Mouse (Mus musculus): ENCODE measurements around the gene Cacnb1.

The Cacnb1 gene

DNA sequence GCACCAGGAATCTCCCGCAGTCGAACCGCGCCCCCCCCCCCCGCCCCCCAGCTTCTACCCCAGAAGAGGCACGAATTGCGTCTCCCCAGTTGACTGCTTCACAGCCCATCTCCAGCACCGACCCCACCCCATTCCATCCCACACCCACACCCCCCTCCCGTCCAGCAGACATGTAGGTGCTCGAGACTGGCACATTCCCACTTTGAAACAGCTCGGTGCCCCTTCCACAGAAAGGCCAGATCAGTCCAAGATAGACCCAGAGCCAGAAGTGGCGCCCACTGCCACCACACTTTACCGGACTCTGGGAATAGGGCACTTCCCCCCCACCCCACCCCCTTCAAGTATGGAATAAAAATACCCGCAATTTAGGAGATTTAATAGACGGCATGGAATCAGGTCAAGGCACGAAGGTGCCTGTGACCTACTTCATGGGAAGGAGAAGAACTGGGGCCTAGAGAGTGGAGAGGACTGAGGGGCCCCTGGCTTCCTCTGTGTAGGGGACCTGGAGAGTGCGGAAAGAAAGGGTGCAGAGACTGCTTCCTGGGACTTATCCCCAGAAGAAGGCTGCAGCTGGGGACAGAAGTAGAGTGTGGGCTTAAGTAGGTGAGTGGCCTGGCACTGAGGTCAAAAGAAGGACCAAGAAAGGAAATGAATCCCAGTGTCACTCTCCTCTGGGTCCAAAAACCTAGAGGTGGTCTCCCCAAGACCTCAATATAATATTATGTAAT lies 35.9 kb downstream of the Cacnb1 start:
- no peak for DNase-seq (ENCODE audit: low spot score in 2 of 2)

DNA sequence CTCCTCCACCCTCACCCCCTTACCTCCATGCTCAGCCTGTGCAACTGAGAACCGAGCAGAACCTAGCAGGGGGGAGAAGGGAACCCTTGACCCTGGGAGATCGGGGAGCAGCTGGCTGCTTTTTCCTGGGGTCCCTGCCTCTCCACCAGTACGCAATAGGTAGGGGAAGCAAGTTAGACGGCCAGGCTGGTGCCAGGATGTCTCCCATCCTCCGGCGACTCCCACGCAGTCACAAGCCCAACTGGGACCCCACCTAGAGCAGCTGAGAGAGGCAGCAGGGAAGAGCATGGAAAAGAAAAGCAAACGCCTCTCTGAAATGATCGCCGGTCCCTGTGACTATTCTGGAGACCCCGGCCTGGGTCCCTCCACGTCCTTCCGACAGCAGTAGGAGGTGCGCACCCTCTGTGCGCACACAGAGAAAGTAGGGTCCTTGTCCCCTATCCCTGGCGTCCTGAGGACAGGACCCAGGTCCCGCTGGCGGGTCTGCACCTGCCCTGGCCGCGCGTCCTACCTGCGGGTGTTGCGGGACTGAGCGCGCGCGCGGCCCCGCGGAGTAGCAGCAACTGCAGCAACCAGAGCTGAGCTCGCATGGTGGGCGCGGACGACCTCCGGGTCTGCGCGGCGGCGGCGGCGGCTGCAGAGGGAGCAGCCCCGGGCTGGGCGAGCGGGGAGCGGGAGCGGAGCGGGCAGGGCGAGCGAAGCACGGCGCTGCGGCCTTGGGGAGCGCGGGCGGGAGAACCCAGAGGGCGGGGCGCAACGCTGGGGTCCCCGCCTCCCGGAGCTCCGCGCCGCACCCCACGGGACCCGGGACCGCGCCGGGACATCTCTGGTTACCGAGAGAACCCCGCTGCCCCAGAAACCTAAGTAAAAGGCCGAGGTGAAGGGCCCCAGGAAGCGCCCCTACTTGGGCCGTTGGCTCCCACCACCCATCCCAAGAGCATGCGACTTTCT lies 36.8 kb downstream of the Cacnb1 start, which contains the start of gene Plxdc1:
TSS of gene Plxdc1 (minus strand) at position 718 of the 951 bp plus-strand sequence.
- DNase-seq (ENCODE audit: low spot score in 2 of 2) = no peak

DNA sequence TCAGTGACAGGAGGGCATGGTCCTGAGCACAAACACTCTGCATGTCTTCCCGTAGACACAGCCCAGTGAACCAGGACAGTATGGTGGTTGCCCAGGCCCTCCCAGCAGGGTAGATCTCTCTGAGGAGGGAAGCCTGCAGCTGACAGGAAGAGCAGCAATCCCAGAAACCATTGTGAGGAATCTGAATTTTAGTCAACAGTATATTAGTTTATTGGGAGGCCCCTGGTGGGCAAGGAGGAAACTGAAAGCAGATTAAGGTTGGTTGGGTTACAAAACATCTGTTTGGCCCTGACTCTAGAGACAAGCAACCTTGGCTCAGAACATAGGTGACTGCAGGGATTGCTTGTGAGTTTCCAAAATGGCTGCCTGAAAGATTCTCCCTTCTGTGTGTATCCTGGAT lies 38.9 kb downstream of the Cacnb1 start:
- no peak for DNase-seq (ENCODE audit: low spot score in 2 of 2)

DNA sequence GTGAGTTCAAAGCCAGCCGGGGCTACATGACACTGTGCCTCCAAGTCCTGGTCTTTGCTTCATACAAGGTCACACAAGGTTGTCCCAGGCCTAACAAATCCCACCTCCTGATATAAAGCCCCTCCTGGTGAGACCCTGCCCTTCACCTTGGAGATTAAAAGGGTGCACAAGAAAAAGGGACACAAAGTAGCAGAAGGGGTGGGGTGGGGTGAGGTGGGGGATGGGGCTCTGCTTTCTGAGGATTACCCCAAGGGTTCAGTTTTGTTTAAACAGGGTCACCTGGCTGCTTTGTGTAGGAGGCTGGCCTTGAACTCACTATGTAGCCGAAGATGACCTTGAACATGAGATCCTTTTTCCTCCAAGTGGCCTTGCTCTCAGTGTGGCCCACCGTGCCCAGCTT lies 39.3 kb downstream of the Cacnb1 start:
- DNase-seq (ENCODE audit: low spot score in 2 of 2) = no peak

DNA sequence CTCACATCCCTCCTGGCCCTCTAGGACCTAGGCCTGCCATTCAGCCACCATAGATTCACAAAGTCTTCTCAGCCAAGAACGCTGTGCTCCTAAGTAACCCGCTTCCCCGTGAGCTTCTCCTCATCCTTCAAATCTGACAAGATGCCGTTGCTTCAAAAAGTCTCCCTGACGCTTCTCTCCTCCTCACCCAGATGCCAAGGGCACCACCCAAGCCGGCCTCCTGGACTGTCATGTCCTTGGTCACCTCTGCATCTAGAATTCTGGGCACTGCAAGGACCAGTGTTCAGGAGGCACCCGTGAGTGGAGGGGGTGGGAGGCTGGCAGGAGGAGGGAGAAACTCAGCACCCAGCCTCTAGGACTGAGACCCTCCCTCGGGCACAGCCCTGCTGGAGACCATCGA lies 40.1 kb downstream of the Cacnb1 start:
- no peak for DNase-seq (ENCODE audit: low spot score in 2 of 2)

DNA sequence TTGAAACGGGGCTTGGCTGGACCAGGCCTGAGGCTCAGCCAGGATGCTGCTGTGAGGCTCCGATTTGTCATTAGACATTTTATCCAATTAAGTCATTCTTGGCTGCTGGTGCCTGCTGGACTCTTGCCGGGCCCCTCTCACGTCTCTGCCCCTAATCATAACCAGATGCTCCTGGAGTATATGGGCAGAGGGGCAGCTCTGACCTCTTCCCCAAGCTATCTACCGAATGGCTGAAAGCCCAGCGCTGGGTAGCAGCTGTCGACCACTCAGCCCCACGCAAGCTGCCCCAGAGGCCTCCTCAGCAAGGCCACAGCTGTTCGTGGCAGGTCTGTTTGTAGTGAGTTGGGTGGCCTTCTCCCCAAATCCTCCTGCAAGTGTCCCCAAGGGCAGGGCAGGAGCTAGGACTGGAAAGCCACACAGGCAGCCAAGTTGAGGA lies 42.3 kb downstream of the Cacnb1 start:
- DNase-seq (ENCODE audit: low spot score in 2 of 2) = no peak

DNA sequence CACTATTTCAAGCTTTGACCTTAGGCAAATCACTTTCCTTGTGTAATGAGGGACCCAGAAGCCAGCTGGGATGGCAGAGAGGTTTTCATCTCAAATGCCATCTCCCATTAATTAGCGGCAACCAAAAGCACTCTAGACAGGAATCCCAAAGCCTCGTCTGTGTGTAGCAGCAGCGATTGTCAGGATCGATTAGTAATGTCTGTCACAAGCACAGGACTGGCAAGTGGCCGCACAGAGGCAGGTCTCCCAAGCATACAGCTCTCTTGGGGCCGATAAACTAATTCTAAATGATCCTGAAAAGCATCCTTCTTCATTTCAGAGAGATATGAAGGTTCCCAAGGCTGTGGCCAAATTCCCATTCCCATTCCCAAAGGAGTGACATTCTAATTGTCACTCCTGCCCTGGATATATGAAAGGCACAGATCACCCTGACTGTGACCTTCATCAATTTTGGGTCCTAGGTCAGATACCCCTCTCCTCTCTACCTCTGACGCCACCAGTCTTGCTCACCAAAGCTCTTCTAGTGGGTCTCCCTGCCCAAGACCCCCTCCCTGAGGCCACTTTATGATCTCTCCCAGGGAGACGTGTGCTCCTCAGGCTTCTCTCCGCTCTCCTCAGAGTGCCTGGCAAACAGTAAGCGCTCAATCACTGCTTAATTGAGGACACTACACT lies 42.9 kb downstream of the Cacnb1 start:
- DNase-seq (ENCODE audit: low spot score in 2 of 2) = no peak

DNA sequence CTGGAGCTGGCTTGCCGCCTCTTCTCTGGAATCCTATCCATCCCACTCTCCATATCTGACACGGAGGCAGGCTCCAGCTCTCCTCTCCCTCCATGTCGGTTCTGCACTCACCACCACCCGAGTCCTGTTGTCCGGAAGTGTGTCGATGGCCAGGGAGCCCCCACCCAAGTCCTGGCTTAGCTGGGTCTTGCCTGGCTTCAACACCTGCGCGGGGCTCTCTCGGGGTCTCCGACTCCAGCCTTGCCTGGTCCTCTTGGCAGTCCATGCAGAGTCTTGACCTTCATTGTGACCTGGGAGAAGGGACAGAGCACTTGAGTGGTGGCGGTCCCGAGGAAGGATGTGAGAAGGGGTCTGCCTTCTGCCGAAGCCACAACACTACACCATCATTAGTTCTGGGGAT lies 44.4 kb downstream of the Cacnb1 start:
- DNase-seq (ENCODE audit: low spot score in 2 of 2) = no peak

DNA sequence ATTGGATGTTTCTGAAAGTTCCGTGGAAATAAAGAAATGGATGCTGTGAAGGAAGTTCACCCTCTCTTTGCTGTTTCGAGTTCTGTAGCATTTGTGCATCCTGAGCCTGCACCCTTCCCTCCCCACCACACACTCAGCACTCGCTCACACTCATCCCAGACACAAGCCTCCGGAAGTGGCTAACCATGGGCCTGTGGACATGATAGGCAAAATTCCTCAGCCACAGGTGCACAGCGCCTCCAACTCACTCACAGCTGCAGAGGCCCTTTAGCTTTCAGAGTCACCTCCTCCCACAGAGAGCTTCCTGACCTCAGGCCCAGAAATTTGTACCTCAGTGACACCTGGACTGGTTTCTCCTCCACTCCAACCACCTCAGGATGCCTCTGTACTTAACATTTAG lies 45.0 kb downstream of the Cacnb1 start:
- DNase-seq (ENCODE audit: low spot score in 2 of 2) = no peak

DNA sequence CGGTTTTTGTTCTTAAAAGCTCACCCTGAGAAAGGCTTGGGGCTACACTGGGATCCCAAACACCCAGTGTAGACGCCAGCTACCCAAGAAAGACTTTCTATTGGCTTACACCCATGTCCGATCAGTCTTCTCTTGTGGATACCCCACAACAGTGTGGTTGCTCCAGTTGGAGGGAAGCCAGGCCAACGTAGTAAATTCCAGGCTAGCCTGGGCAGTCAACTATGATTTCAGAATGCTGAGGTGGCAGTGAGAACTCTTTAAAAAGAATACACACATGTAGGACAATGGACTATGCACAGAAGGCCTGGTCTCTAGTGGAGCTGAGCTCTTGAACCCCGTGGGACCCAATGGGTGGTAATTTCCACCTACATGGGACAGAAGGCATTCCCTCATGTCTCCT lies 48.1 kb downstream of the Cacnb1 start:
- DNase-seq (ENCODE audit: low spot score in 2 of 2) = no peak

DNA sequence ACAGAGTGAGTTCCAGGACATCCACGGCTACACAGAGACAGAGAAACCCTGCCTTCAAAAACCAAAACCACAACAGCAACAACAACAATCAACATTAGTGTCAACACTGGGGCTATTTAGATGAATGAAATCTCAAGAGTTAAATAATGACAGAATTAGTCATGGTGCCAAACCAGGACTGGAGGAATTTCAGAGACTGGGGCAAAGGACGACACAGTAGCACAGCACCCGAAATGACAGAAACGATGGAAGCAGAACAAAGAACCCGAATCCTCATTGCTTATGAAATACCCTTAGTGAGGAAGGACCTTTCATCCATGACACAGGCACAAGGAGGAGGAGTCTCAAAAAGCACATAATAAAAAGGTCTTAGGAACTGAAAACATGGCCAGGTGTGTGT lies 48.7 kb downstream of the Cacnb1 start:
- DNase-seq (ENCODE audit: low spot score in 2 of 2) = no peak

DNA sequence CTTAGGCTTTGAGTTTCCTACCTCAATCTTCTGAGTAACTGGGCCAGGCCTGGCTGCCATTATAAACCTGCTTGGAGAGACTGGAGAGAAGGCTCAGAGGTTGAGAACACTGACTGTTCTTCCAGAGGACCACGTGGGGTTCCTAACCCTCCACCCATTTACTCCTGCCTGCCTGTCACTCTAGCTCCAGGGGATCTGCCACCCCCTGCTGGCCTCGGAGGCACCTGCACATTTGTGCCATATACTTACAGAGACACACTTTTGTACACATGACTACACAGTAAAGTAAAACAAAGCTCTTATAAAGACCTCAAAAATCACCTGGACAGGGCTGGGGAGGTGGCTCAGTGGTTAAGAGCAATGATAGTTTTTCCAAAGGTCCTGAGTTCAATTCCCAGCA lies 50.4 kb downstream of the Cacnb1 start:
- DNase-seq (ENCODE audit: low spot score in 2 of 2) = no peak

DNA sequence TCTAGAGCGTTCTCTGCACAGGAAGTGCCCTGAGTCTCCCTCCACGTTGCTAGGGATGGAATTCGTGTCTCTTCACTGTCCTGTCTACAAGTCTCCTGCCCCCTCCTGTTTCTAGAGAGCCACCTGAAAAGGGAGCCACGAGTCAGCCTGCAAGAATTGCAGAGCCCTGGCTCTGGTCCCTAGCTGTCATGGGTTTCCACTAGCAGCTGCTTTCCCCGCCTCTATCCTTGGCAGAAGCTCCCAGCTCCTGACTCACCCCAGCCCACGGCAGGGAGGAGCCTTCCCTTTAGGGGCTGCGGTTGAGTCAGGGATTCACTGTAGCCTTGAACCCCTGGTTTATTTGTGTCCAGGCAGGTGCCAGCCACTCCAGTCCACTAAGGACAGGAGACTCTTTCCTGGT lies 51.6 kb downstream of the Cacnb1 start:
- DNase-seq (ENCODE audit: low spot score in 2 of 2) = peak; percentile 56 to 75

DNA sequence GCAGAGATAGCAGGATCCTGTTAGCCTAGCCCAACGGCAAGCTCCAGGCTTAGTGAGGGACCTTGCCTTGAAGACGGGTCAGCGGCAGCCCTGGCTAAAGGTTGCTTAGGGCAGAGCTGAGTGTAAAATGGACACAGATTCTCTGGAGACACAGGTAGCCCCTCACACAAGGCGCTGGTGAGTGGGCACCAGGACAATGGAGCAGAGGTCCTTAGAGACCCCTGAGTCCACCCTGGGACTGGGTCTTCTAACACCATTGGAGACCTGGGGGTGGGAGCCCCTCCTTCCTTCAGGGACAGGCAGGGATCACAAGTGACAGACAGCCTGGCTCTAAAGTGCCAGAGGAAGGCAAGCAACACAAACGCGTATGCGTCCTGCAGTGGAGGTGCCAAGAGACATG lies 52.1 kb downstream of the Cacnb1 start:
- no peak for DNase-seq (ENCODE audit: low spot score in 2 of 2)

DNA sequence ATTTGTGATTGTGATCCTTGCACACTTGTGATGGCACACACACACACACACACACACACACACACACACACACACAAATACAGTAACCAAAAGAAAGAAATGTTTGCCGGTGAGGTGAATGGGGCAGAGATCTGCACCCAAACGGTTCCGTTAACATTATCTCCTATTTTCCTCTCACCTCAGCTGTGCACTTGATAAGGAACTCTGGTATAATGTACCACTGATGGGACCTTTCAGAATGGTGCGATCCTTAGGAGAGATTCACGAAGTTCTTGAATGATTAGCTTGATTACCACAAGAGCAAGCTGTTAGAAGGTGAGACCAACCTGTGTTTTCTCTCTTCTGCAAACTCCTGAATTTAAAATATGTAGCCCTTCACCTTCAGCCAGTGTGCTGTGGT lies 54.4 kb downstream of the Cacnb1 start:
- DNase-seq (ENCODE audit: low spot score in 2 of 2) = no peak

DNA sequence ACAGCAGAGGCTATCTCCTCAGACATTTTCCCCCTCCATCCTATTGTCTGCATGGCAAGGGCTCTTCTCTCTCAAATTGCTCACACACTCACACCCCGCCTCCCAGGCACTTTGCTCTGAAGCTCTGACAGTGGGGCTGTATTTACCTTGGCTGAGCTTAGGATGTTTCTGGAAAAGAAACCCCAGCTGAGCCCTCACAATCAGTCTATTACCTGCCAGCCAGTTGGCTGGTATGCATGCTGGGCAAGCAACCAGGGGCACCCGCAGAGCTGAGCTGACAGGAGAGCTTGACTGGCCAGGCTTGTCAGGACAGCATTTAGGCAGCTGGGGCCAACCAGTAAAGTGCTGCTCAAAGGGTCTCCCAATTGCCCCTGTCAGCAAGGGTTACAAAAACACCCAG lies 55.7 kb downstream of the Cacnb1 start:
- DNase-seq (ENCODE audit: low spot score in 2 of 2) = no peak

DNA sequence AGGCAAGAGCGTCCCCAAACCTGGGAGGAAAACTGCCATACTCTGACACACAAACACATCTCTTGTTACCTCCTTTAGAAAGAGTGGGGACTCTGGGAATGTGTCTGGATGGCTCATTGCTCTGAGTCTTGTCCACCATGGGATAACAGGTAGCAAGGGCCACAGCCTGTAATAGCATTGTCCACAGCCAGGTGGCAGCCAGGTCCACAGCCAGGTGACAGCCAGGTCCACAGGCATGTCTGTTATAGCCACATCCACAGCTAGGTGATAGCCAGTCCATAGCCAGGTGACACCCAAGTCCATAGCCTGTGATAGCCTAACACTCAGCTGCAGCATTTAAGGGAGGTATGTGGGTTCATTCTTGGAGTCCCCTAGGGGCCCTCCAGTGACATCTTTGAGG lies 61.9 kb downstream of the Cacnb1 start:
- no peak for DNase-seq (ENCODE audit: low spot score in 2 of 2)

DNA sequence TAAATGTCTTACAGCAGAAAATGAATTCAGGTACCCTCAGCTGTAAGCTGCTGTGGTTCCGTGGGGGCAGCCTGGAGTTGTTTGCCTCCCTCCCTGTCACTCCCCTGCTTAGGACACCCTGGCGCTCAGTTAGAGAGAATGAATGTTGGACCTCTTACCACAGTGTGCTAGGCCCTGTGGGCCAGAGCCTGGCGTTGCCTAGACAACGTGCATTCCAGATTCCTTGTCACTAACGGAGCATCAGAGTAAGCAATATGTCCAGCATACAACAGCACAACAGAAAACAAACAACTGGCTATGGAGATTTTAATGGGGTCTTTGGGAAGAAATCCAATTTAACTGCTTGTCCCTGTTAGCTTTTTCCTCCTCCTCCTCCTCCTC lies 63.5 kb downstream of the Cacnb1 start:
- no peak for DNase-seq (ENCODE audit: low spot score in 2 of 2)

DNA sequence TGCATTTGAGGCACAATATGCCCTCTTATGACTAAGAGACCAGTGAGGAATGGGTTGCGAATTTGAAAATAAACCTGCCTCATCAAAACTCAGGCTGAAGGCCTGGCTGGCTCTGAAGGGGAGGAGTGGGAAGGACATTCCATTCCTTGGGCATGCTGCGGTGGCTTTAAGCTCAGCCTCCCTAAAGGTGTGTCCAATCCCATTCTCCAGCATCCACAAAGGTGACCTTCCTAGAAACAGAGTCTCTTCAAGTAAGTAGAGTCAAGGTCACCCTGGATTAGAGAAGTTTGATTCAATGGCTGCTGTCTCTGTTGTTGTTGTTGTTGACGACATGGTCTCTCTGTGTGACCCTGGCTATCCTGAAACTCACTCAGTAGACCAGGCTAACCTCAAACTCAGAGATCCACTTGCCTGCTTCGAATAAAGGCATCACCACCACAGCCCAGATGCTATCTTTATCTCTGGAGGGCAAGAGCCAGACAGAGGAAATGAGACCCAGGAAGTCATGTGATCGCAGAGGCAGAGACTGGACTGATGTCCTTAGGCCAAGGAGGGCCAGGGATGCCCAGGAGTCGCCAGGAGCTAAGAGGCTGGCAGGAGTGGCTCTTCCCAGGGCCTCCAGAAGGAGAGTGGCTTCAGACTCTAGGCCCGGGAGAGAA lies 64.1 kb downstream of the Cacnb1 start:
- DNase-seq (ENCODE audit: low spot score in 2 of 2) = no peak

DNA sequence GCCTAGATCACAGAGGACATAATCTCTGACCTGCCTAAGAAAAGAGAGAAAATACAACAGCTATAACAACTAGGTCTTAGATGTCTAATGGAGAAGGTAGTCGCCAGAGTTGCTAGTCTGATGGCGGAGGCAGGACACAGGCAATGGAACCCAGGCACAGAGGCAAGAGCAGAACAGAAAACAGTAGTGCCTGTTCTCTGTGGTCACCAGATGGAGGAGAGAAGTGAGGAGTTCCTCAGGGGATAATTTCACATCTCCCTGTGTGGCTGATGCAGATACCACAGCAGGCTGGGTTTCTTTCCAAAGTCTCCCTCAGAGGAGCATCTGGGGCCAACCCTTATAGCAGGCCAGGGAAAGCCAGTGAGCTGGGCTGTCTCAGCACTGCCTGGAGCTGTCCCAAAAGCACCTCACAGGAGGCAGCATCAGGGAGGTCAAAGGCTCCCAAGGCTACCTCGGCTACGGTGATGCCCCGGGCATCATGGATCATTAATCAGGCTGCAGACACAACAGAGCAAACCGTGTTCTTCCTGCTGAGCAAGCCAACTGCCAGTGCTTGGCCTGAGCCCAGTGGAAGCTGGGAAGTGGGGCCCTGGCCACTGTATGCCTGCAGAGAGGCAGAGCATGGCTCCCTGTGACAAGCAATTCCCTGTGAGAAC lies 65.8 kb downstream of the Cacnb1 start:
- DNase-seq (ENCODE audit: low spot score in 2 of 2) = no peak

DNA sequence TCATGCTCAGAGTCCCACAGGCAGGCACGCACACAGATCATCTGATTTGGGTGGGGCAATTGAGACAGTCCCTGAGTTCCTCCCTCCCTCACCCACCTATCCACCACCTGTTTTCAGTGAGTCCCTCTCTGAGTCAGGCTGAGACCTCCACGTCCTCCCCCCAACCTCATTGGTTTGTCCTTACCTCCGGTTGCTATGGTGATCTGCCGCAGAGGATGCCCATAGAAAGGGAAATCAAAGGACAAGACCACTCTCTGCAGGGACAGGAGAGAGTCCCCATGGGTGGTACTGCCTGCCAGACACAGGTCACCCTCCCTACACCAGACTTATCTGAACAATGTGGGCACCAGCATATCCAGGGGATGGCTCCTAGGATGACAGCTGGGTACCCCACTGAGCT lies 66.9 kb downstream of the Cacnb1 start:
- DNase-seq (ENCODE audit: low spot score in 2 of 2) = no peak
